Mouse (Mus musculus): Measurements from ENCODE around the gene Il5.

- TF ChIP-seq CTCF (IDR thresholded peaks at IDR 0.05; ENCODE audit: borderline replicate concordance, insufficient read depth, low read depth, low read length) (no peak), POLR2A (IDR thresholded peaks at IDR 0.05; ENCODE audit: borderline replicate concordance, insufficient read depth, low read length) (no peak)
Measured at GRCm38 (mm10) chr11:53734970-53735681, 14.5 kb downstream of the Il5 start.
